Mouse (Mus musculus) liver, embryonic 14.5 days (tissue): ENCODE measurements around the gene Cenps.

Experiments used
- CTCF ChIP-seq: IDR thresholded peaks from 2 replicates; pipeline ENCODE4 v1.5.1; 2016; ENCODE audit warnings: antibody characterized with exemption, low read depth, control low read depth
- EP300 ChIP-seq: IDR thresholded peaks from 2 replicates; pipeline ENCODE4 v1.6.1; 2016; ENCODE audit warnings: antibody characterized with exemption, low read depth

DNA sequence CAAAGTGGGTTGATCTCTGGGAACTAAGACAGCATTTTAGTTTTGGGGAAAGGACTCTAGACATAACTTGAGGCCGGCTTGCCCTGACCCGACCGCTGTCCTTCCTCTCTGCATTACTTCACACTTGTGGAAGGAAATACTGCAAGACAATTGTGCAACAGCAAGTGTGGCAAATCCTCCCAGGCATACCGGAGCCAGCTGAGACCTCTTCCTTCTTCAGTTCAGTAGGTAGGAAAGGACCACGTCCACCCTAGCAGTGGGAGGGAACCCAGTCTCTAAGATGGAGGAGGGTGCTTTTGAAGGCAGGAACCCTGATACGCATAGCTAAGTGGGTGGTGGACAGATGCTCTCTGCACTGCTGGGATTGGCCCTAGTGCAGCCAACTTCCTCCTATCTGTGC is 18.3 kb upstream of the Cenps start:
- TF ChIP-seq CTCF (no peak), EP300 (no peak)
